In the genomic region with DNA sequence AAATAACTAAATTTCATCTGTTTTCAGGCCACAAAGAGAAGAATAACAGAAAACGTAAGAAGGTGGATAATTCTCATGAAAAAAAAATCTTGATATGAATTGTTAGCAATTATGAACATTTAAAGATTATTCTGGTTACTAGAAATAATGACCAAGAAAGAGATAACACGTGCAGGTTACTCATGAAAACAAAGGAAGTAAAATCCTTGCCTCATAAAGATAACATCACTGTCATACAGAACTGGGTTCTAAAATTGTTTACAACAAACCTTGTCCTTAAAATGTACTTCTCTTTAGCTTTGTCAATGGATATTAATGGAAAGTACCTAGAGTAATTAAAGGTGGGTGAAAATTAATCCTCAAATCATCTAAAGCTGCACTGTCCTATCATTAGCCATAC, we compare ENCODE assay signal across 28 mouse cellular contexts.
"Had no signal": no experiment of that assay in that cellular context is flagged by ENCODE, and none has a peak within 500 bp of the region (broad histone marks: within the 10 kb centered on the region; RNA-seq: fewer than 3 reads in every experiment).

No protein-coding gene starts in this region.

- H3K4me3 ChIP-seq: limb, embryonic 10.5 days; limb, embryonic 12.5 days; limb, embryonic 13.5 days; limb, embryonic 15.5 days; liver, embryonic 12.5 days; liver, embryonic 13.5 days; liver, embryonic 15.5 days; lung, embryonic 15.5 days; megakaryocyte, embryonic 14.5 days; midbrain, embryonic 10.5 days; midbrain, embryonic 12.5 days; midbrain, embryonic 13.5 days; midbrain, embryonic 15.5 days; myocyte; neural tube, embryonic 12.5 days had no signal

- H3K4me1 ChIP-seq: limb, embryonic 10.5 days; limb, embryonic 12.5 days; limb, embryonic 13.5 days; limb, embryonic 15.5 days; lung, embryonic 15.5 days; midbrain, embryonic 10.5 days; midbrain, embryonic 12.5 days; midbrain, embryonic 13.5 days; midbrain, embryonic 15.5 days; neural tube, embryonic 12.5 days had no signal

- H3K27me3 ChIP-seq: limb, embryonic 12.5 days; limb, embryonic 13.5 days; limb, embryonic 15.5 days; liver, embryonic 12.5 days; liver, embryonic 13.5 days; liver, embryonic 15.5 days; lung, embryonic 15.5 days; megakaryocyte, embryonic 14.5 days; midbrain, embryonic 12.5 days; midbrain, embryonic 13.5 days; midbrain, embryonic 15.5 days; neural tube, embryonic 12.5 days had no signal

- H3K9ac ChIP-seq: limb, embryonic 12.5 days; limb, embryonic 13.5 days; limb, embryonic 15.5 days; liver, embryonic 12.5 days; liver, embryonic 13.5 days; liver, embryonic 14.5 days; liver, embryonic 15.5 days; liver, postnatal 0 days; lung, embryonic 14.5 days; lung, embryonic 15.5 days; midbrain, embryonic 12.5 days; midbrain, embryonic 13.5 days; midbrain, embryonic 15.5 days; neural tube, embryonic 12.5 days had no signal

- H3K36me3 ChIP-seq: limb, embryonic 10.5 days; limb, embryonic 12.5 days; limb, embryonic 13.5 days; limb, embryonic 15.5 days; liver, embryonic 12.5 days; liver, embryonic 13.5 days; liver, embryonic 15.5 days; lung, embryonic 15.5 days; midbrain, embryonic 10.5 days; midbrain, embryonic 12.5 days; midbrain, embryonic 13.5 days; midbrain, embryonic 15.5 days; neural tube, embryonic 12.5 days had no signal

- H3K9me3 ChIP-seq: limb, embryonic 10.5 days; limb, embryonic 12.5 days; limb, embryonic 13.5 days; limb, embryonic 15.5 days; liver, embryonic 12.5 days; liver, embryonic 13.5 days; liver, embryonic 15.5 days; lung, embryonic 15.5 days; megakaryocyte, embryonic 14.5 days; midbrain, embryonic 10.5 days; midbrain, embryonic 12.5 days; midbrain, embryonic 13.5 days; midbrain, embryonic 15.5 days; neural tube, embryonic 12.5 days had no signal

- DNase-seq: left cerebral cortex, postnatal 4 days; liver; liver, embryonic 13.5 days; liver, postnatal 0 days; lung, adult 18-20 months; lung, adult 2 months; lung, embryonic 14.5 days; lung, postnatal 10 days; lung, postnatal 14 days; lung, postnatal 36 days; lung, postnatal 4 days; midbrain, embryonic 14.5 days had no signal

- H3K27ac ChIP-seq: limb, embryonic 10.5 days; limb, embryonic 12.5 days; limb, embryonic 13.5 days; limb, embryonic 15.5 days; liver, embryonic 12.5 days; liver, embryonic 13.5 days; liver, embryonic 14.5 days; liver, embryonic 15.5 days; lung, embryonic 15.5 days; macrophage; midbrain, embryonic 10.5 days; midbrain, embryonic 12.5 days; midbrain, embryonic 13.5 days; midbrain, embryonic 15.5 days; neural tube, embryonic 12.5 days had no signal
